In the genomic region with DNA sequence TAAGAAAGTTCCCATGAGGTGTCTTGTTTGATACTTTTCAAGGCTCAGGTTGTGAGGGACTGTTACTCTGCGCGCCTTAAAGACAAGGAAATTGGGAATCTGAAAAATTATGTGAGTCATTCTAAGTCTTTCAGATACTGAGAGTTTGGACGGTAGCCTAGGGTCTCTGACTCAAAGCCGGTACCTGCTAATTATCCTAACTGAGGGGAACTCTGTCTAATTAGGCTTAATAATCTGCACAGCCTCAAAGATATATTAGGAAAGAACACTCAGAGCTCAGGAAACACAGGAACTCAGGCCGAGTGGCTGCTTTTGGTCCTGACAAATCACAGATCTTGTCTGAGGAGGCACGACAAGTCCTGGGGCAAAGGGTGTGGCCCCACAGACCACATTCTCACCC, we compare ENCODE assay signal across 32 mouse cellular contexts.
"Had no signal": no experiment of that assay in that cellular context is flagged by ENCODE, and none has a peak within 500 bp of the region (broad histone marks: within the 10 kb centered on the region; RNA-seq: fewer than 3 reads in every experiment).

No protein-coding gene starts in this region.

- H3K4me3 ChIP-seq: limb, embryonic 10.5 days; limb, embryonic 12.5 days; limb, embryonic 13.5 days; limb, embryonic 15.5 days; liver, embryonic 12.5 days; liver, embryonic 13.5 days; liver, embryonic 15.5 days; lung, embryonic 15.5 days; megakaryocyte, embryonic 14.5 days; midbrain, embryonic 10.5 days; midbrain, embryonic 12.5 days; midbrain, embryonic 13.5 days; midbrain, embryonic 15.5 days; myocyte; neural tube, embryonic 12.5 days had no signal

- ATAC-seq: liver, embryonic 12.5 days; liver, postnatal 0 days; lung, postnatal 0 days; midbrain, embryonic 13.5 days; midbrain, embryonic 15.5 days; midbrain, embryonic 16.5 days had no signal

- DNase-seq: left cerebral cortex, postnatal 4 days; liver; liver, embryonic 13.5 days; liver, postnatal 0 days; lung, adult 18-20 months; lung, adult 2 months; lung, embryonic 14.5 days; lung, postnatal 10 days; lung, postnatal 14 days; lung, postnatal 36 days; lung, postnatal 4 days; midbrain, embryonic 14.5 days had no signal

- H3K4me1 ChIP-seq: liver, embryonic 12.5 days; liver, embryonic 13.5 days; liver, embryonic 15.5 days; midbrain, embryonic 10.5 days; midbrain, embryonic 13.5 days; neural tube, embryonic 12.5 days had no signal

- H3K36me3 ChIP-seq: limb, embryonic 10.5 days; limb, embryonic 12.5 days; limb, embryonic 13.5 days; limb, embryonic 15.5 days; liver, embryonic 12.5 days; liver, embryonic 13.5 days; liver, embryonic 15.5 days; lung, embryonic 15.5 days; midbrain, embryonic 10.5 days; midbrain, embryonic 12.5 days; midbrain, embryonic 13.5 days; midbrain, embryonic 15.5 days; neural tube, embryonic 12.5 days had no signal

- H3K9ac ChIP-seq: limb, embryonic 12.5 days; limb, embryonic 13.5 days; limb, embryonic 15.5 days; liver, embryonic 12.5 days; liver, embryonic 13.5 days; liver, embryonic 14.5 days; liver, embryonic 15.5 days; liver, postnatal 0 days; lung, embryonic 14.5 days; lung, embryonic 15.5 days; midbrain, embryonic 12.5 days; midbrain, embryonic 13.5 days; midbrain, embryonic 15.5 days; neural tube, embryonic 12.5 days had no signal

- H3K27ac ChIP-seq: limb, embryonic 10.5 days; limb, embryonic 12.5 days; limb, embryonic 13.5 days; limb, embryonic 15.5 days; liver, embryonic 12.5 days; liver, embryonic 13.5 days; liver, embryonic 14.5 days; liver, embryonic 15.5 days; lung, embryonic 15.5 days; macrophage; midbrain, embryonic 10.5 days; midbrain, embryonic 12.5 days; midbrain, embryonic 13.5 days; midbrain, embryonic 15.5 days; neural tube, embryonic 12.5 days had no signal

- H3K27me3 ChIP-seq: limb, embryonic 12.5 days; limb, embryonic 15.5 days; liver, embryonic 12.5 days; liver, embryonic 13.5 days; liver, embryonic 15.5 days; lung, embryonic 15.5 days; megakaryocyte, embryonic 14.5 days; midbrain, embryonic 12.5 days; midbrain, embryonic 13.5 days; midbrain, embryonic 15.5 days; neural tube, embryonic 12.5 days had no signal

- H3K9me3 ChIP-seq: limb, embryonic 10.5 days; limb, embryonic 12.5 days; limb, embryonic 13.5 days; limb, embryonic 15.5 days; liver, embryonic 12.5 days; liver, embryonic 13.5 days; liver, embryonic 15.5 days; lung, embryonic 15.5 days; midbrain, embryonic 10.5 days; midbrain, embryonic 12.5 days; midbrain, embryonic 13.5 days; midbrain, embryonic 15.5 days; neural tube, embryonic 12.5 days had no signal

- H3K4me2 ChIP-seq: limb, embryonic 12.5 days; limb, embryonic 13.5 days; limb, embryonic 15.5 days; liver, embryonic 11.5 days; liver, embryonic 12.5 days; liver, embryonic 13.5 days; liver, embryonic 15.5 days; lung, embryonic 14.5 days; lung, embryonic 15.5 days; midbrain, embryonic 11.5 days; midbrain, embryonic 12.5 days; midbrain, embryonic 13.5 days; midbrain, embryonic 15.5 days; neural tube, embryonic 12.5 days had no signal
